Mouse (Mus musculus): ENCODE results near the gene Cdca7. TPM values are rescaled to one million over a fixed set of nuclear protein-coding genes. Genes with fewer than 3 reads are reported as not detected.

Gene Cdca7
- 113 and 116 TPM in 2 replicates for polyA plus RNA-seq (2014; fragmentation: Nextera tagmentation; extraction: Ambion mirVana)

GRCm38 (mm10) chr2:72475797-72476485 lies at the start of gene Cdca7:
Cdca7 (plus strand) TSS chr2:72476159.
- no peaks in the 10 kb centered on the region for H3K9me3 ChIP-seq (replicated peaks; ENCODE audit: control insufficient read depth, low read length)
- H3K4me1 ChIP-seq (ENCODE audit: control insufficient read depth, insufficient read depth, low read length) = peaks cover 29% of the 10 kb centered on the region
- WGBS = under 1% methylated on average over 58 of the region's 58 CpGs
- peak within 1 kb of the TSS; percentile 82 for H3K4me3 ChIP-seq (ENCODE audit: low read depth, low read length)
- H3K36me3 ChIP-seq (ENCODE audit: control insufficient read depth, insufficient read depth, low read length) = peaks cover 16% of the 10 kb centered on the region; the same call in 1 of the 2 replicates
- H3K27ac ChIP-seq (ENCODE audit: low read depth, low read length) = peak within 1 kb of the TSS; percentile 84
- peak within 1 kb of the TSS; percentile 85 for H3K9ac ChIP-seq (ENCODE audit: low read length)
- ATAC-seq = peak; percentile 82
- peak; percentile 79 for DNase-seq (ENCODE audit: low spot score)
- H3K27me3 ChIP-seq (replicated peaks; ENCODE audit: control insufficient read depth, insufficient read depth, low read length) = no peaks in the 10 kb centered on the region
- H3K4me2 ChIP-seq (ENCODE audit: low read length) = peak within 1 kb of the TSS; percentile 78

GRCm38 (mm10) chr2:72426776-72427175 lies 49.2 kb upstream of the Cdca7 start:
- H3K9me3 ChIP-seq (replicated peaks; ENCODE audit: control insufficient read depth, low read length) = no peaks in the 10 kb centered on the region
- H3K4me3 ChIP-seq (ENCODE audit: low read depth, low read length) = no peak overlapping the region
- H3K9ac ChIP-seq (ENCODE audit: low read length) = no peak overlapping the region
- 0 out of 2 replicates have a peak, but pooled peaks cover 16% of the 10 kb centered on the region for H3K27me3 ChIP-seq (replicated peaks; ENCODE audit: control insufficient read depth, insufficient read depth, low read length)
- peak; percentile 97 for ATAC-seq
- peaks cover 31% of the 10 kb centered on the region for H3K4me1 ChIP-seq (ENCODE audit: control insufficient read depth, insufficient read depth, low read length)
- peak overlapping the region; percentile 33 for H3K4me2 ChIP-seq (ENCODE audit: low read length)
- peak; percentile 97 for DNase-seq (ENCODE audit: low spot score)
- peak overlapping the region; percentile 81 for H3K27ac ChIP-seq (ENCODE audit: low read depth, low read length)
- H3K36me3 ChIP-seq (ENCODE audit: control insufficient read depth, insufficient read depth, low read length) = no peaks in the 10 kb centered on the region
- WGBS = 7% methylated on average over 8 of the region's 8 CpGs

- peak; percentile 76 for DNase-seq (ENCODE audit: low spot score)
- no peak overlapping the region for H3K9ac ChIP-seq (ENCODE audit: low read length)
- whole genome bisulfite sequencing = 13% methylated on average over 11 of the region's 11 CpGs
Observed at GRCm38 (mm10) chr2:72427288-72427687, 48.7 kb upstream of the Cdca7 start.

GRCm38 (mm10) chr2:72438941-72439533 lies 36.9 kb upstream of the Cdca7 start:
- ATAC-seq (no peak), DNase-seq (ENCODE audit: low spot score) (no peak)
- no peaks in the 10 kb centered on the region for H3K27me3 ChIP-seq (replicated peaks; ENCODE audit: control insufficient read depth, insufficient read depth, low read length)
- H3K9me3 ChIP-seq (replicated peaks; ENCODE audit: control insufficient read depth, low read length) = no peaks in the 10 kb centered on the region
- no peaks in the 10 kb centered on the region for H3K36me3 ChIP-seq (ENCODE audit: control insufficient read depth, insufficient read depth, low read length)
- H3K9ac ChIP-seq (ENCODE audit: low read length) = no peak overlapping the region
- WGBS = 89% methylated on average over 8 of the region's 8 CpGs
- no peak overlapping the region for H3K4me2 ChIP-seq (ENCODE audit: low read length)
- H3K27ac ChIP-seq (ENCODE audit: low read depth, low read length) = no peak overlapping the region
- no peaks in the 10 kb centered on the region for H3K4me1 ChIP-seq (ENCODE audit: control insufficient read depth, insufficient read depth, low read length)
- H3K4me3 ChIP-seq (ENCODE audit: low read depth, low read length) = no peak overlapping the region

More at GRCm38 (mm10) chr2:72427288-72427687, 48.7 kb upstream of the Cdca7 start:
- Histone ChIP-seq H3K4me3 (ENCODE audit: low read depth, low read length) (no peak overlapping the region), H3K4me2 (ENCODE audit: low read length) (peak overlapping the region; percentile 33), H3K36me3 (ENCODE audit: control insufficient read depth, insufficient read depth, low read length) (no peaks in the 10 kb centered on the region), H3K27me3 (replicated peaks; ENCODE audit: control insufficient read depth, insufficient read depth, low read length) (0 out of 2 replicates have a peak, but pooled peaks cover 15% of the 10 kb centered on the region), H3K27ac (ENCODE audit: low read depth, low read length) (peak overlapping the region; percentile 81), H3K9me3 (replicated peaks; ENCODE audit: control insufficient read depth, low read length) (no peaks in the 10 kb centered on the region), H3K4me1 (ENCODE audit: control insufficient read depth, insufficient read depth, low read length) (peaks cover 31% of the 10 kb centered on the region)
- ATAC-seq = peak; percentile 63

- 62% methylated on average over 9 of the region's 9 CpGs for WGBS
- H3K36me3 ChIP-seq (ENCODE audit: control insufficient read depth, insufficient read depth, low read length) = no peaks in the 10 kb centered on the region
- no peaks in the 10 kb centered on the region for H3K9me3 ChIP-seq (replicated peaks; ENCODE audit: control insufficient read depth, low read length)
- no peak overlapping the region for H3K9ac ChIP-seq (ENCODE audit: low read length)
- no peak overlapping the region for H3K4me2 ChIP-seq (ENCODE audit: low read length)
- DNase-seq (ENCODE audit: low spot score) (peak; percentile 85), ATAC-seq (peak; percentile 90)
- no peaks in the 10 kb centered on the region for H3K4me1 ChIP-seq (ENCODE audit: control insufficient read depth, insufficient read depth, low read length)
- H3K4me3 ChIP-seq (ENCODE audit: low read depth, low read length) = no peak overlapping the region
- no peak overlapping the region for H3K27ac ChIP-seq (ENCODE audit: low read depth, low read length)
- H3K27me3 ChIP-seq (replicated peaks; ENCODE audit: control insufficient read depth, insufficient read depth, low read length) = no peaks in the 10 kb centered on the region
Observed at GRCm38 (mm10) chr2:72441010-72441409, 34.9 kb upstream of the Cdca7 start.

GRCm38 (mm10) chr2:72442825-72443224 lies 33.1 kb upstream of the Cdca7 start:
- ATAC-seq = no peak
- no peak for DNase-seq (ENCODE audit: low spot score)
- Histone ChIP-seq H3K4me1 (ENCODE audit: control insufficient read depth, insufficient read depth, low read length) (0 out of 2 replicates have a peak, but pooled peaks cover 2% of the 10 kb centered on the region), H3K4me2 (ENCODE audit: low read length) (no peak overlapping the region), H3K27me3 (replicated peaks; ENCODE audit: control insufficient read depth, insufficient read depth, low read length) (no peaks in the 10 kb centered on the region), H3K27ac (ENCODE audit: low read depth, low read length) (no peak overlapping the region), H3K9ac (ENCODE audit: low read length) (no peak overlapping the region), H3K36me3 (ENCODE audit: control insufficient read depth, insufficient read depth, low read length) (no peaks in the 10 kb centered on the region), H3K9me3 (replicated peaks; ENCODE audit: control insufficient read depth, low read length) (no peaks in the 10 kb centered on the region), H3K4me3 (ENCODE audit: low read depth, low read length) (no peak overlapping the region)
- 97% methylated on average over 6 of the region's 6 CpGs for WGBS

DNA sequence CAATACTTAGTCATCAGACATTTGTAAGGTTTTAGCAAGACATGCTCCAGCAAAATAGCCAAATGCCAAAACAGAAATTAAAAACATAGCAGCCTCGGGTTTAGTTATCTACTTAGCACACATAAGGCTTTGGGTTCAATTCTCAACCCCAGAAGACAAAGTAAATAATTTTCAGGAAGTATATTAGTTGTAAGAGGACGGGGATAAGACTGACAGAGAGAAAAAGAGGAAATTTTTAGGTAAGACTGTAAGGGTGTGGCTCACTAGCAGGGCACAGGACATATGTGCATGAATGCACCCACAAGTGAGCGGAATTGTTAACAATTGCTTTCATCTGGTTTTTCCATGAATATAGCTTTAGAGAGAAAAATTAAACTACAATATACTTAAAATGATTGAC lies 32.0 kb upstream of the Cdca7 start:
- ATAC-seq (no peak), DNase-seq (ENCODE audit: low spot score) (no peak)
- WGBS = 87% methylated on average over 3 of the region's 3 CpGs
- Histone ChIP-seq H3K27me3 (replicated peaks; ENCODE audit: control insufficient read depth, insufficient read depth, low read length) (no peaks in the 10 kb centered on the region), H3K4me1 (ENCODE audit: control insufficient read depth, insufficient read depth, low read length) (0 out of 2 replicates have a peak, but pooled peaks cover 2% of the 10 kb centered on the region), H3K4me3 (ENCODE audit: low read depth, low read length) (no peak overlapping the region), H3K27ac (ENCODE audit: low read depth, low read length) (no peak overlapping the region), H3K4me2 (ENCODE audit: low read length) (no peak overlapping the region), H3K36me3 (ENCODE audit: control insufficient read depth, insufficient read depth, low read length) (no peaks in the 10 kb centered on the region), H3K9me3 (replicated peaks; ENCODE audit: control insufficient read depth, low read length) (no peaks in the 10 kb centered on the region), H3K9ac (ENCODE audit: low read length) (no peak overlapping the region)

DNA sequence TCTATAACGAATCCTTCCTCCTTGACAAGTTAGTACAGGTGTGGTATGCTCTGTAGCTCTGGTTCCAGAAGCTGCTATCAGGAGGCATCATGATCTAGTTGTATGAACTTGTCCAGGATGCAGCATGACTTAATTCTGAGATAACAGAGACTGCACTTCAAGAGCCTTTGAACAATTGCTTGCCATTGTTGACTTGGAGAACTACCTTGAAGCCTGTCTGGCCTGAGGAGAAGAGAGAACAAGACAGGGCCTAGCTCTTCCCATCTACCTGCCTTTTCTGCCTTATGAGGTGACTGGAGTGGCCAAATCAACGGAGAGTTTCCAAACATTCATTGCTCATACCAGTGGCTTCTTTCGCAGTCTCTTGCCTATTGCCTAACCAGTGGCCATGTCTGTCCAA lies 29.9 kb upstream of the Cdca7 start:
- ATAC-seq (no peak), DNase-seq (ENCODE audit: low spot score) (no peak)
- Histone ChIP-seq H3K36me3 (ENCODE audit: control insufficient read depth, insufficient read depth, low read length) (no peaks in the 10 kb centered on the region), H3K27me3 (replicated peaks; ENCODE audit: control insufficient read depth, insufficient read depth, low read length) (no peaks in the 10 kb centered on the region), H3K4me3 (ENCODE audit: low read depth, low read length) (no peak overlapping the region), H3K9me3 (replicated peaks; ENCODE audit: control insufficient read depth, low read length) (no peaks in the 10 kb centered on the region), H3K9ac (ENCODE audit: low read length) (no peak overlapping the region), H3K4me1 (ENCODE audit: control insufficient read depth, insufficient read depth, low read length) (0 out of 2 replicates have a peak, but pooled peaks cover 2% of the 10 kb centered on the region), H3K4me2 (ENCODE audit: low read length) (no peak overlapping the region), H3K27ac (ENCODE audit: low read depth, low read length) (no peak overlapping the region)
- WGBS = 93% methylated on average over 3 of the region's 3 CpGs

DNA sequence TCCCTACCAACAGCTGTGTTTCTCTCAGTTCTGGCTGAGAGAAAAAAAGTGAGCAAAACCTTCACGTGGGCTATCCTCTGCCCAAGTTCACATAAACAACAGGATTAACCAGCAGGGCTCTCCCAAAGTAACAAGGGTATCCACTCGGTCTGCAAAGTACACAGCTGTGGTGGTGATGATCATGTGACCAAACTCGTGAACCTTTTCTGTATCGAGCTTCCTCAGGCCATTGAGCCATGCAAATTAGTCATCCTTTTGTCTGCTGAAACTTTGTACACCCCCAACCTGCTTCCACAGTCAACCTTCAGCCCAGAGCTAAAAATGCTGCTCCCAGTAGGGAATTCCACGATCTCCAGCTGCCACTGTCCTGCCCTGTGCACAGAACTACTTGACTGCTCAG lies 29.3 kb upstream of the Cdca7 start:
- no peak overlapping the region for H3K4me2 ChIP-seq (ENCODE audit: low read length)
- 0 out of 2 replicates have a peak, but pooled peaks cover 2% of the 10 kb centered on the region for H3K4me1 ChIP-seq (ENCODE audit: control insufficient read depth, insufficient read depth, low read length)
- H3K27ac ChIP-seq (ENCODE audit: low read depth, low read length) = no peak overlapping the region
- ATAC-seq (no peak), DNase-seq (ENCODE audit: low spot score) (no peak)
- no peaks in the 10 kb centered on the region for H3K27me3 ChIP-seq (replicated peaks; ENCODE audit: control insufficient read depth, insufficient read depth, low read length)
- H3K36me3 ChIP-seq (ENCODE audit: control insufficient read depth, insufficient read depth, low read length) = no peaks in the 10 kb centered on the region
- no peak overlapping the region for H3K4me3 ChIP-seq (ENCODE audit: low read depth, low read length)
- H3K9ac ChIP-seq (ENCODE audit: low read length) = no peak overlapping the region
- no peaks in the 10 kb centered on the region for H3K9me3 ChIP-seq (replicated peaks; ENCODE audit: control insufficient read depth, low read length)
- WGBS = 36% methylated on average over 5 of the region's 5 CpGs

All from forebrain, embryonic 14.5 days (tissue).